Mouse (Mus musculus) adrenal gland, adult 18-20 months (tissue): ENCODE results near the gene Ubqln1. TPM values are rescaled to one million over a fixed set of nuclear protein-coding genes. Genes with fewer than 3 reads are reported as not detected.

Source experiments
- DNase-seq, 2 experiments: peaks; one replicate each; pipeline ENCODE4 v3.0.0; 2021 to 2022; ENCODE audit warnings: low spot score in 2 of 2
- long read RNA-seq, 2 experiments: library from polyadenylated mRNA; stranded (forward); transcript quantifications; one replicate each; pipeline ENCODE4 v2.0.0; 2021
- total RNA-seq, 2 experiments: library from RNA; stranded (reverse); gene quantifications; 1 replicate in 1 of 2; 2 replicates in 1 of 2; pipeline ENCODE4 v1.2.3; 2021

Gene Ubqln1
- total RNA-seq, result 100 to 1,000 TPM; 151 to 156 TPM
- long read RNA-seq, experiment 1, transcript Ubqln1-202 (10 exons, 3,561 nt), result major isoform, 139 of 215 reads
- long read RNA-seq, experiment 1, transcript Ubqln1-201 (11 exons, 3,686 nt), result minor isoform, 59 of 215 reads
- long read RNA-seq, experiment 1, partial matches to known transcripts, result 5 of 215 reads
- long read RNA-seq, experiment 1, other reads (novel, unspliced or antisense), result 12 of 215 reads
- long read RNA-seq, experiment 2, transcript Ubqln1-201 (11 exons, 3,686 nt), result minor isoform, 16 of 115 reads
- long read RNA-seq, experiment 2, transcript Ubqln1-202 (10 exons, 3,561 nt), result major isoform, 56 of 115 reads
- long read RNA-seq, experiment 2, partial matches to known transcripts, result 27 of 115 reads
- long read RNA-seq, experiment 2, other reads (novel, unspliced or antisense), result 16 of 115 reads

- peak; percentile 90 to 91 for DNase-seq
These were observed at the start of gene Ubqln1 for GRCm38 (mm10) chr13:58215592-58216341. Gene Ubqln1, minus strand, starts transcription at chr13:58215653.

- DNase-seq, result no peak
These were observed 48.1 kb upstream of the Ubqln1 start for GRCm38 (mm10) chr13:58263546-58263945.

GRCm38 (mm10) chr13:58261674-58262073, 46.2 kb upstream of the Ubqln1 start:
- no peak for DNase-seq

GRCm38 (mm10) chr13:58253268-58253667, 37.8 kb upstream of the Ubqln1 start:
- DNase-seq, result no peak

GRCm38 (mm10) chr13:58248957-58249356, 33.5 kb upstream of the Ubqln1 start:
- no peak for DNase-seq

- DNase-seq, result no peak
These were observed 21.1 kb upstream of the Ubqln1 start for GRCm38 (mm10) chr13:58236536-58236935.

GRCm38 (mm10) chr13:58232611-58233010, 17.2 kb upstream of the Ubqln1 start:
- DNase-seq, result peak; percentile 21 to 36

GRCm38 (mm10) chr13:58232070-58232469, 16.6 kb upstream of the Ubqln1 start:
- DNase-seq, result no peak

- no peak for DNase-seq
These were observed 13.2 kb upstream of the Ubqln1 start for GRCm38 (mm10) chr13:58228624-58229023.

- DNase-seq, result no peak
These were observed 10.2 kb upstream of the Ubqln1 start for GRCm38 (mm10) chr13:58225694-58226093.

GRCm38 (mm10) chr13:58220206-58220605, 4.8 kb upstream of the Ubqln1 start:
- no peak for DNase-seq

GRCm38 (mm10) chr13:58217536-58217935, 2.1 kb upstream of the Ubqln1 start:
- DNase-seq, result no peak

GRCm38 (mm10) chr13:58216395-58216794, 942 bp upstream of the Ubqln1 start:
- DNase-seq, result no peak

- no peak for DNase-seq
These were observed 231 bp downstream of the Ubqln1 start for GRCm38 (mm10) chr13:58215253-58215591.

GRCm38 (mm10) chr13:58214346-58215252, 854 bp downstream of the Ubqln1 start:
- DNase-seq, result peak in 1 of 2 experiments; percentile 39

- no peak for DNase-seq
These were observed 1.7 kb downstream of the Ubqln1 start for GRCm38 (mm10) chr13:58213801-58214200.

GRCm38 (mm10) chr13:58212530-58212929, 2.9 kb downstream of the Ubqln1 start:
- DNase-seq, result no peak

GRCm38 (mm10) chr13:58210441-58210840, 5.0 kb downstream of the Ubqln1 start:
- no peak for DNase-seq

- no peak for DNase-seq
These were observed 9.4 kb downstream of the Ubqln1 start for GRCm38 (mm10) chr13:58206084-58206483.

- no peak for DNase-seq
These were observed 10.5 kb downstream of the Ubqln1 start for GRCm38 (mm10) chr13:58204986-58205385.

- DNase-seq, result no peak
These were observed 11.3 kb downstream of the Ubqln1 start for GRCm38 (mm10) chr13:58204202-58204601.
